Mouse (Mus musculus) neural tube, embryonic 12.5 days (tissue): ENCODE measurements around the gene Prdm5. TPM values are rescaled to one million over a fixed set of nuclear protein-coding genes. Genes with fewer than 3 reads are reported as not detected.
A peak's percentile ranks its signal among the peaks of the same experiment; 100 is the strongest.

Experiments
- ATAC-seq: fragments of 200-750 bp; cut with Nextera tagmentation; 2 replicates; pipeline ENCODE4 v1.8.0; 2017; ENCODE audit warnings: low read depth, mild to moderate bottlenecking, moderate TSS enrichment, moderate library complexity; ENCODE audit not compliant: low FRiP score
- H3K27ac ChIP-seq: fragments of 300-500 bp; sonication (generic); 2 replicates; pipeline ENCODE4 v1.5.1; 2016
- H3K27me3 ChIP-seq: fragments of 300-500 bp; sonication (generic); replicated peaks from 2 replicates; pipeline ENCODE4 v1.6.1; 2016; ENCODE audit warnings: mild to moderate bottlenecking
- H3K36me3 ChIP-seq: fragments of 300-500 bp; sonication (generic); 2 replicates; pipeline ENCODE4 v1.6.1; 2016; ENCODE audit warnings: mild to moderate bottlenecking
- H3K4me1 ChIP-seq: fragments of 300-500 bp; sonication (generic); 2 replicates; pipeline ENCODE4 v1.6.1; 2016
- H3K4me2 ChIP-seq: fragments of 300-500 bp; sonication (generic); replicated peaks from 2 replicates; pipeline ENCODE4 v1.6.1; 2016; ENCODE audit warnings: mild to moderate bottlenecking
- H3K4me3 ChIP-seq: fragments of 300-500 bp; sonication (generic); 2 replicates; pipeline ENCODE4 v1.5.1; 2016
- H3K9ac ChIP-seq: fragments of 300-500 bp; sonication (generic); 2 replicates; pipeline ENCODE4 v1.6.1; 2016; ENCODE audit warnings: mild to moderate bottlenecking
- H3K9me3 ChIP-seq: fragments of 300-500 bp; sonication (generic); 2 replicates; pipeline ENCODE4 v1.6.1; 2016; ENCODE audit warnings: mild to moderate bottlenecking
- WGBS: fragments of 180-500 bp; shearing (Covaris S2); methylation state at CpG from one replicate; pipeline ENCODE4 v1.1.7; 2016; 5-methylcytosine and 5-hydroxymethylcytosine counted together
- polyA plus RNA-seq: library from polyadenylated mRNA; unstranded; fragments of >200 nt; fragmentation: Nextera tagmentation; extraction: Ambion mirVana; gene quantifications from 2 replicates; pipeline ENCODE4 v1.2.1, GENCODE M21; 2016

Prdm5 gene
- polyA plus RNA-seq, 1 experiment from 2014 or later = 12.1 TPM

- Histone ChIP-seq H3K27ac (no peak overlapping the region), H3K36me3 (no peaks in the 10 kb centered on the region), H3K9ac (no peak overlapping the region), H3K4me3 (no peak overlapping the region), H3K4me2 (no peak overlapping the region), H3K4me1 (peaks cover 5% of the 10 kb centered on the region; the same call in 1 of the 2 replicates), H3K27me3 (no peaks in the 10 kb centered on the region), H3K9me3 (no peaks in the 10 kb centered on the region)
- 73% methylated on average over 6 of the region's 6 CpGs for WGBS
- ATAC-seq = peak; percentile 56; the same call in 1 of the 2 replicates
These were observed 190.8 kb downstream of the Prdm5 start for GRCm38 (mm10) chr6:65969386-65970111.

DNA sequence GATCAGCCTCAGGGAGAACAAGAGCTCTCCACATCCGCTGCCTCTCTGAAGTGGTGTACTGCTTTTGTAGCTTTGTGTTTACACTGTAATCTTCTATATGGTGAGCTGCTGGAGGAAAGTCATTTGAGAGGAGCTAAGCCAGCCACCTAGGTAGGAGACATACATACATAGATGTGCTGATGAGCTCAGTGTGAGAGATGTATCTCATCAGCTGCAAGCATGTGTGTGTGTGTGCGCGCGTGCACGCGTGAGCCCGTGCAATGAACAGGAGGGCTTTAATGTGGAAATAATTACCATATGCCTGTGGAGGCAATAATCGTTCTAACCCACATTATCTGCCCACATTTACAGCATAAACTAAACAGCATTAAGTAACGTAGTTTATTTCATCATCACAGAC, 191.6 kb downstream of the Prdm5 start:
- Histone ChIP-seq H3K9me3 (no peaks in the 10 kb centered on the region), H3K4me1 (peaks cover 5% of the 10 kb centered on the region; the same call in 1 of the 2 replicates), H3K4me3 (no peak overlapping the region), H3K36me3 (no peaks in the 10 kb centered on the region), H3K4me2 (no peak overlapping the region), H3K9ac (no peak overlapping the region), H3K27me3 (no peaks in the 10 kb centered on the region), H3K27ac (no peak overlapping the region)
- 0 out of 2 replicates have a peak, but pooled peaks have one; percentile 53 for ATAC-seq
- 81% methylated on average over 9 of the region's 9 CpGs for WGBS

Other genes starting within 250 kb of the Prdm5 start
- 15.8 and 19.2 TPM in 2 replicates for gene Ndnf, start 107.4 kb upstream of the Prdm5 start, polyA plus RNA-seq
- gene 4930544G11Rik, start 173.6 kb downstream of the Prdm5 start, polyA plus RNA-seq = not detected in 2 replicates